Comparison of ENCODE assay signal across 9 mouse cellular contexts in genomic region chr14:30923375-30924105, GRCm38 (mm10). TPM values are rescaled to one million over a fixed set of nuclear protein-coding genes. Genes with fewer than 3 reads are reported as not detected.
DNase-seq lines count a peak whose midpoint lies in the region; ATAC-seq and TF ChIP-seq lines count a peak whose summit lies in the region.
"Had no signal": no experiment of that assay in that cellular context is flagged by ENCODE, and none has a peak within 500 bp of the region (broad histone marks: within the 10 kb centered on the region; RNA-seq: fewer than 3 reads in every experiment).

TSS of gene Itih3 (minus strand) at chr14:30923760.

- DNase-seq in lung, embryonic 14.5 days, result no peak
- no peak for DNase-seq in lung, adult 2 months
- DNase-seq in embryonic facial prominence, embryonic 10.5 days (ENCODE audit: low spot score), result no peak
- peak; percentile 24 to 31 for DNase-seq in layer of hippocampus, postnatal 36 days
- DNase-seq in right cerebral cortex, postnatal 10 days (ENCODE audit: low spot score in 2 of 2), result peak; percentile 62 to 76
- DNase-seq in gastrocnemius, adult 18-20 months (ENCODE audit: low spot score), result no peak

- H3K4me3 ChIP-seq in lung, embryonic 14.5 days (ENCODE audit: low read depth, low read length), result no peak within 1 kb of the TSS
- no peak within 1 kb of the TSS for H3K4me3 ChIP-seq in lung, adult 2 months (replicated peaks; ENCODE audit: extremely low read depth, low read depth, low read length)
- H3K4me3 ChIP-seq in embryonic facial prominence, embryonic 10.5 days, result no peak within 1 kb of the TSS
- no peak within 1 kb of the TSS for H3K4me3 ChIP-seq in intestine, embryonic 16.5 days (ENCODE audit: low read length)
- H3K4me3 ChIP-seq: embryonic facial prominence, embryonic 15.5 days had no signal

- H3K9ac ChIP-seq in lung, embryonic 14.5 days, result no peak within 1 kb of the TSS
- H3K9ac ChIP-seq in intestine, embryonic 16.5 days (ENCODE audit: low read depth, low read length), result no peak within 1 kb of the TSS
- H3K9ac ChIP-seq: embryonic facial prominence, embryonic 15.5 days had no signal

- no peaks in the 10 kb centered on the region for H3K27me3 ChIP-seq in lung, embryonic 14.5 days (ENCODE audit: insufficient read depth, low read length)
- H3K27me3 ChIP-seq in embryonic facial prominence, embryonic 10.5 days (replicated peaks; ENCODE audit: low read depth, poor library complexity, severe bottlenecking), result no peaks in the 10 kb centered on the region
- no peaks in the 10 kb centered on the region for H3K27me3 ChIP-seq in intestine, embryonic 16.5 days (replicated peaks; ENCODE audit: control insufficient read depth, insufficient read depth, low read length)
- H3K27me3 ChIP-seq: embryonic facial prominence, embryonic 15.5 days had no signal

- 34% methylated on average over 6 of the region's 6 CpGs for WGBS in lung, embryonic 14.5 days
- 44% methylated on average over 6 of the region's 6 CpGs for WGBS in lung, adult 2 months
- 77% methylated on average over 6 of the region's 6 CpGs for WGBS in embryonic facial prominence, embryonic 10.5 days
- 54% methylated on average over 6 of the region's 6 CpGs for whole genome bisulfite sequencing in intestine, embryonic 16.5 days

- ATAC-seq in lung, embryonic 14.5 days (ENCODE audit: insufficient read depth), result peak; percentile 33; the same call in 1 of the 2 replicates
- no peak for ATAC-seq in intestine, embryonic 16.5 days

- H3K4me1 ChIP-seq in lung, embryonic 14.5 days (ENCODE audit: insufficient read depth), result peaks cover 4% of the 10 kb centered on the region; the same call in 1 of the 2 replicates
- H3K4me1 ChIP-seq in lung, adult 2 months (ENCODE audit: control insufficient read depth, insufficient read depth, low read length), result no peaks in the 10 kb centered on the region
- peaks cover 12% of the 10 kb centered on the region for H3K4me1 ChIP-seq in embryonic facial prominence, embryonic 10.5 days
- no peaks in the 10 kb centered on the region for H3K4me1 ChIP-seq in intestine, embryonic 16.5 days (ENCODE audit: control insufficient read depth, insufficient read depth, low read length)
- H3K4me1 ChIP-seq: embryonic facial prominence, embryonic 15.5 days had no signal

- no peak within 1 kb of the TSS for H3K4me2 ChIP-seq in lung, embryonic 14.5 days
- no peak within 1 kb of the TSS for H3K4me2 ChIP-seq in intestine, embryonic 16.5 days (ENCODE audit: low read depth, low read length)
- H3K4me2 ChIP-seq: embryonic facial prominence, embryonic 15.5 days had no signal

- no peak for TF ChIP-seq CTCF in lung, embryonic 14.5 days (IDR thresholded peaks at IDR 0.05; ENCODE audit: low read depth)
- TF ChIP-seq CTCF in lung, adult 2 months (IDR thresholded peaks at IDR 0.05; ENCODE audit: insufficient read depth, low read length), result no peak

- H3K27ac ChIP-seq in lung, embryonic 14.5 days (ENCODE audit: low read depth), result peak within 1 kb of the TSS; percentile 33; the same call in 1 of the 2 replicates
- 0 out of 2 replicates have a peak within 1 kb of the TSS, but pooled peaks have one; percentile 14 for H3K27ac ChIP-seq in embryonic facial prominence, embryonic 10.5 days (replicated peaks)
- H3K27ac ChIP-seq in intestine, embryonic 16.5 days (ENCODE audit: low read length), result no peak within 1 kb of the TSS
- H3K27ac ChIP-seq: embryonic facial prominence, embryonic 15.5 days had no signal

- H3K9me3 ChIP-seq in lung, embryonic 14.5 days (ENCODE audit: low read depth, low read length), result no peaks in the 10 kb centered on the region
- no peaks in the 10 kb centered on the region for H3K9me3 ChIP-seq in embryonic facial prominence, embryonic 10.5 days
- H3K9me3 ChIP-seq in intestine, embryonic 16.5 days (ENCODE audit: control insufficient read depth, low read length), result no peaks in the 10 kb centered on the region
- H3K9me3 ChIP-seq: embryonic facial prominence, embryonic 15.5 days had no signal

- TF ChIP-seq POLR2A in lung, adult 2 months (IDR thresholded peaks at IDR 0.05; ENCODE audit: borderline replicate concordance, extremely low read depth, low read depth, low read length), result no peak

- no peaks in the 10 kb centered on the region for H3K36me3 ChIP-seq in lung, embryonic 14.5 days (ENCODE audit: insufficient read depth)
- H3K36me3 ChIP-seq in embryonic facial prominence, embryonic 10.5 days (replicated peaks), result no peaks in the 10 kb centered on the region
- no peaks in the 10 kb centered on the region for H3K36me3 ChIP-seq in intestine, embryonic 16.5 days (ENCODE audit: control insufficient read depth, insufficient read depth, low read length)
- H3K36me3 ChIP-seq: embryonic facial prominence, embryonic 15.5 days had no signal

RNA-seq across cellular contexts. Expression of gene Itih3, which starts in this region (rescaled TPM):
- 0.31 and 0.71 TPM in 2 replicates for polyA plus RNA-seq in lung, embryonic 14.5 days (2014; fragmentation: Nextera tagmentation; extraction: Ambion mirVana)
- 0.87 and 1.1 TPM in 2 replicates for polyA plus RNA-seq in lung, adult 2 months (2012; rRNA removed)
- 0.36 TPM in 1 of 2 replicates, not detected in the other for polyA plus RNA-seq in embryonic facial prominence, embryonic 10.5 days (2016; fragmentation: Nextera tagmentation; extraction: Ambion mirVana)
- total RNA-seq in layer of hippocampus, postnatal 36 days (2021), result 10 to 100 TPM; 23.5 to 25.9 TPM
- under 1 TPM; 0.37 to 0.40 TPM for total RNA-seq in gastrocnemius, adult 18-20 months (2021)
- polyA plus RNA-seq in intestine, embryonic 16.5 days (2015; fragmentation: Nextera tagmentation; extraction: Ambion mirVana), result 3.6 and 8.1 TPM in 2 replicates
- total RNA-seq: neutrophil, adult 5-6 weeks had no signal

Comparison
In these comparisons a context has a peak if more than half of its experiments do, and no peak if none do; other contexts are left out.
1. RNA of gene Itih3 (total RNA-seq): 23.5 to 25.9 TPM in layer of hippocampus, postnatal 36 days; 0.37 to 0.40 TPM in gastrocnemius, adult 18-20 months; every median in the first group is over 10 times any median in the second.
2. Peak in ATAC-seq and H3K27ac ChIP-seq in lung, embryonic 14.5 days; RNA of the gene not detected or under 1 TPM.
3. DNase-seq: peak in layer of hippocampus, postnatal 36 days (2 of 2) and right cerebral cortex, postnatal 10 days (2 of 2); none in lung, embryonic 14.5 days (single experiment), lung, adult 2 months (single experiment), embryonic facial prominence, embryonic 10.5 days (single experiment) and gastrocnemius, adult 18-20 months (single experiment).